Mouse (Mus musculus) cerebellum, adult 11-12 months (tissue): ENCODE measurements around the gene Tex38.

Source experiments
- DNase-seq: peaks from one replicate; pipeline ENCODE4 v3.0.0; 2022

Gene Tex38

DNA sequence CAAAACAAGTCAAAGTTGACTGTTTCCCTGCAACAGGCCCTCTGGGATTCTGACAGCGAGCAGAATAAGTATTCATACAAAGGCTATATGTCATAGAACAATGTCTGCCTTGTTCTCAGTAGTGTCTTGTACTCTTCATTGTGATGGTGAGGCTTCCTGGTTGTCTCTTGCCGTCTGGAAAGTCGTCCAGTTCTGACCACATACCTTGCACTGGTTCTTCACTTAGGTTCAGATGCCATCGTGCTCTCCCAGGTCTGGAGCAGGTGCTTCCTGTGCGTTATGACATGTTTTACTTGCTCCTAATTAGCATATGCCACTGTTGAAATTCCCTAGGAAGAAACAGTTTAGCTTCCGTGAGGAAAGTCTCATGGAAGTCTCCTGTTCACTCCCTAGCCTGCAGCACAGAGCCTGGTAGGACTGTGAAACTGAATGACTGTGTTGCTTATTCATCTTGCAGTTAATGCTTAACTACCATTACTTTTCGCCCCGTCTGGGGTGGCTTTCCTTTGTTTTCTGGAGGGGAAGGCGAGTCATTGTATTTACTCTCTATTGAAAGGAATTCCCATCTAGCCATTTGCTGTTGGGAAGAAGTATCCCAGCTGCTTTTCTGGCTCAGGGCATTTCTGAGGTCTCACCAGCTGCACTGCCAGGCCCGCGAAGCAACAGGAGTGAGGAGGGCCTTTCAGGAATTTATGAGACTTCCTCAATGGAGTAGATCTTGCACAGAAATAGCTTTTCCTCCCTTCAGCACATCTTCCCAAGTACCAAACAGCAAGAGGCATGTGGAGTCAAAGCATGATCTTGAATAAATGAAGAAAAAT lies 13.0 kb downstream of the Tex38 start:
- DNase-seq = no peak

DNA sequence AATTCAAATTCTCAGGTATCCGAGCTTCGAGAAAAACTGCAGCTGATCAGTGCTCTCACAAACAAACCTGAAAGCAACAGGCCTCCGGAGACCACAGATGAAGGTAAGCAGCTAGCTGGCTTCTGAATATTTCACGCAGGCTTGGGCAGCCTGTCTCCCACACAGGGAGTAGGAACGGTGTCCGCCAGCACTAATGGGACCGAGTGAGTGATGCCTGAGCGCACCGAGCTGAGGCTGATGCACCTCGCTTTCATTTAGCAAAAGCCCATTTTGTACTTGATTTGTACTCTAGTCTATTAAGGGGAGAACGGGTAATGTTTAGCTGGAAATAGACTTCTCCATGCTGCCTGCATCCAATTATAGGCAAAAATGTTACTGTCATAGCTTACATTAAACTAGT lies 16.2 kb downstream of the Tex38 start:
- DNase-seq = no peak

DNA sequence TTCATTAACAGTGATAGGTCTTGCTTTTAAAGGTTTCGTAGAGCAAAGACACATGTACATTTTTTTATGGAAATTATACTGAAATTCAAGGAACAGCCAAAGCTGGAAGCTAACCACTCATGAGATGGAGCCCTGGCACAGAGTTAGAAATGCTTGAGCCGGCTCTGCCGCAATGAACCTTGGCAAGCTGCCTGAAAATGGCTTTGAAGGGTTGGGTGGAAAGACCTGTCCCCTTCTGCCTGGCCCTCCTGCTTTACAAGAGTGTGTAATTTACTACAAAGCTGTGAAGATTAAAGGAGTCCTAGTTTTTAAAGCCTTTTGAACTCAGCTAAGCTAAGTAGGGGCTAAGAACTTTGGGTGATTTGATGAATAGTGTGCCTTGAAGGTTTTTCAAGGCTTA lies 19.6 kb downstream of the Tex38 start:
- no peak for DNase-seq

DNA sequence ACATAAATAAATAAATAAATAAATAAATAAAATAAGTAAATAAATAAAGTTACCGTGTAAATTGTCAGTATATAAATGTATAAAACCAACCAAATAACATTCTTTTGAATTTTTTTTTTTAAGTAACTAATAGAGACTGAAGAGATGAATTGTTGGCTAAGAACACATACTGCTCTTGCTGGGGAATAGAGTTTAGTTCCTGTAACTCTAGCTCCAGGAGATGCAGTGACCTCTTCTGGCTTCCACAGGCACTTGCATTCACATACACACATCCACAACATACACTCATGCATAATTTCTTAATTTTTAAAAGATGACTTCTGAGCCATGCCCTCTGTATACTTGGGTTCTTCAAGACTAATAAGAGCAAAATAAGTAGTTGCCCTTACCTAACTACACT lies 26.0 kb downstream of the Tex38 start:
- no peak for DNase-seq

DNA sequence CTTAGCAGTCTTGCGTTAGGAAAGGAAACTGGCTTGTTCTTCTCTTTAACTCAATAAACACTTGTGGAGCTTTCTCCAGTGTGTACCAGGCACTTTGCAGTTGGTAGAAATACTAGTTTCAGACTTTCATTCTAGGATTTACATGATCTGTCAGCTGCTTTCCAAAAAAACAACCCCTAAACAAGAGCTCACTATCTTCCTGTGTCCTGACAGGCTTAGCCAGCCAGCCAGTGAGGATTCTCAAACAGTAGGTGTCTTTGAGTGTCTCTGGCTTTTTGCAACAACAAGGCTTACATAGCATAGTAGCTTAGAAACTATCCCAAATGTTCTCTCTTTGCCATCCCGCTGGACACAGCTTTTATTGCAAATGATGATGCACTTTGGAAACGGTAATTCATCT lies 26.7 kb downstream of the Tex38 start:
- DNase-seq = no peak

DNA sequence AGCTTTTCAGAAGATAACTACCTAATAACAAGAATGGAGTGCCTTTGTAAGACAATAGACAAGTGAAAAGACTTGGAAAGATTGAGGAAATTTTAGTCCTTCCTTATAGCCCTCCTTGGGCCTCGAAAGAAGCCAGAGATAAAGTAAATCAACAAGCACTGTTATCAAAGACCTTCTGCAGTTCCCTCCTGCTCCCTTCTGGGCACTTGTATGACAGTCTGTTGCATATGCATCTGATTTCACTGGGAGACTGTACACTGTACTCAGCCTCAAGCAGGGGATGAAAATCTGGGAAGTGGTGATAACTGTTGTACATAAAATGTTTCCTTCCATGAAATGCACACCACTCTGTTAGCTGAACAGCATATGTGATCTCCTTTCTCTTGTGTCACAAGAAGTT lies 31.5 kb downstream of the Tex38 start:
- DNase-seq = no peak

DNA sequence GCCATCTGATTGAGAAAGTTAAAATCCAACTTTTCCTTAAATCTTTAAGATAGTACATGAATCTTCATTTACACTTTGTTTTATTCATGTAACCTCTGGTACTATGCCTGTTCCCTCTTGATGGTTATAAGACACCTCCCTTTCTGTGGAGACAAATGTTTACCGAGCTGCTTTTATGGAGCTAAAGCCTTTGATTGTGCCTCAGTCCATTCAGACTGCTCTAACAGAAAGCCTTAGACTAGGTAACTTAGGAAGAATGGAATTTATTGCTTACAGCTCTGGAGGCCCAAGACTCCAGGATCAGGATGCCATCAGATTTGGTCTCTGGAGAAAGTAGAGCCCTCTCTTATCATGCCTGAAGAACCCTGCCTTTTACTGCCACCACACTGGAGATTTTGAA lies 32.6 kb downstream of the Tex38 start:
- no peak for DNase-seq

DNA sequence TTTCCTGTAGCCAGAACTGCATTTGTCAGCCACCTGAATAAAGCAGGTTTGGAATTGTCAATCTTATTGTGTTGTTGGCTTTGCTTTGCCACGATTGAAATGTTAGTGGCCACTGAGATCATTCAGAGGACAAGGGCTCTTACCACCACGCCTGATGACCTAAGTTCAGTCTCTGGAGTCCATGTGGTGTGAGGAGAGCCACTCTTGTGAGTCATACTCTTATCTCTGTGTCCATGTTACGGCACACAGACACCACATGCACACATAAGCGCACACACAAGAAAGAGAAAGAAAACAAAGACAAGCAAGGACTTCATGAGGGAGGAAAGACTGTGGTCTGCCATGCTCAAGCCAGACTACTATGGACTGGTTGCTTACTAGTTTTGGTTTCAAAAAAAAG lies 37.7 kb downstream of the Tex38 start:
- no peak for DNase-seq

DNA sequence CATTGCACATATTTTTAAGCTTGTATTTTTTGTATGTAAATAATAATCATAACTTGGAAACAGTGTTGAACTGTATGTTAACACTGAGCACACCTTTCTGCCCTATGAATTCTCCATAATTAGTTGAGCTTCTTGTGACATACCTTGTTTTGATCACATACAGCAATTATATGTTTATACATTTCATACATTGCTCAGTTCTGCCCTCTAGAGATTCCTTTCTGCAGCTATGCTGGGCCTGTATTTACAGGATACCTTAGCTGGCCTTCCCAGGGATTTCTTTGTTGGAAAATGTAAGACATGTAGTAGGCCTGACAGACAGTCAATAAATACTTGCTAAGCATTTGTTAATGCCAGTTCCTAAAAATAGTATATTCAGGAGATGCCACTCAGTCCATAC lies 38.2 kb downstream of the Tex38 start:
- no peak for DNase-seq

DNA sequence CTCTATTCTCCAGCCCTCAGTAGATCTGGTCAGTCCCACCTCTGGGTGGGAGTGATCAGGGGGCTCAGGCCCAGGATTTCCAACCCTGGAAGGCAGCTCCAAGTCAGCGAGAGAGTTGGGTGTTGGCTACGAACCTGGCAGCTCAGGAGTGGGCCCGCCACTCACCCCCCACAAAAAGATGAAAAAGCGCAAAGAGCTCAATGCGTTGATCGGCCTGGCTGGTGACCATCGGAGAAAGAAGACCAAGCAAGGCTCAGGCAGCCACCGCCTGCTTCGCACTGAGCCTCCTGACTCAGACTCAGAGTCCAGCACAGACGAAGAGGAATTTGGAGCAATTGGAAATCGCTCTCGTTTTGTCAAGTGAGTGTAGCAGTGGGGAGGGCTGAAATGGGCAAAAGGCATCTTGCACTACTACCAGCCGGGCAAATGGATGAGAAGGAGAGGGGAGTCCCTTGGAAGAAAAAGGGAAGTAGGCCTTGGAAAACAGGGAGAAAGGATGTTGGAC lies 42.3 kb downstream of the Tex38 start:
- DNase-seq = peak; percentile 20

DNA sequence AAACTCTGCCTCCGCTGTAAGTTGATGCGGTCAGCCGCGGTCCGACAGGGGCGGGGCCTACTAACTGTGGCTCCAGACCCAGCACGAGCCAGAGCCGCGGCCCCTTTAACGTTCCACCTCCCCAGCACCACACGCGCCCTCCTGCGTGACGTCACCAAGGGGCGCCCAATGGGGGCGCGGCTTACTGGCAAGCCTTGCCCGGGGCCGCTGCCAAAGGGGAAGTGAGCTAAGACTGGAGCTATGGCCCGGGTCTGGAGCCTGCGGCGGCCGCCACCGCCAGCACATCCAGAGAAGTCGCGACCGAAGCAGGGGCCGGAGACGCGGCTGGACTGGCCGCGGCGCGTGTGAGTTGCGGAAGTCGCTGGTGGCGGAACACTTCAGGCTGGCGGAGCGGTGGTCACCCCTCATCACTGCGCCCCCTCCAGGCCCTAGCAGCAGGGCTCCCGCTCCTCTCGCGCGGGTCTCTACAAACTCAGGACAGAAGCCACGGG lies 43.2 kb downstream of the Tex38 start, which contains the start of gene Efcab14:
TSS of gene Efcab14 (plus strand) at position 194 of the 491 bp plus-strand sequence.
- DNase-seq = peak; percentile 97

DNA sequence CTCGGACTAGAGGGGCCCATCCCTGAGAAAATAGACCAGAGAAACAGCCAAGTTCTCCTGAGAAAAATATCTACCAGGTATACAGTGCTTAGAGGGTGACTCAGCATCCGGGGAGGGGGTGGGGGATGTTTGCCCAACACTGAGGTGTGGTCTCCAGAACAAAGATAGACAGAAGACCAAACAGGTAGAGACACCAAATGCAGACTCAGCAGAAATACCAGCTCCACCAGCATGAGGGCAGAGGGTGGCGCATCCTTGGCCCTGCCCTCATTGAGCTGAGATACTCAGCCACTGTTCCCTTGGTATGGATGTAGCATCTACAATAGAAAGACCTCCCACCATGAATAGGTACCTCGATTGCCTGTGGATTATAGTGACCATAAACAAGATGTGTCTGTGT lies 46.0 kb downstream of the Tex38 start:
- DNase-seq = no peak

DNA sequence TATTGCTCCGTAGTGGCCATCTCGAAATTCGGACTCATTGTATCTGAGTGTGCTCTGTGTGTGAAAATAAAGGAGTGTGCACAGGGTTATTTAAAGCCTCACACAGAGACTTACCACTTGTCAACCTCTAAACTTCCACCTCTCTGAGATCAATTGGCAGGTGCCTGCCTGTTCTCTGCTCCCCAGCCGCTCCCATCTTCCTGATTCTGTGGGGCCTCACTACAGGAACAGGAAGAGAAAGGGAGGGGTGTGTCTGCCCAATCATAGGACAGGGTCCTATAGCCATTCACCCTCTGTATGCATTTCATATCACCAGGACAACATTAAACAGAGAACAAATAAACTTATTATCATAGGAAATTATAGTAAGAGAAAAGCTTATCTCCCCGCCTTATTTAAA lies 47.1 kb downstream of the Tex38 start:
- no peak for DNase-seq

DNA sequence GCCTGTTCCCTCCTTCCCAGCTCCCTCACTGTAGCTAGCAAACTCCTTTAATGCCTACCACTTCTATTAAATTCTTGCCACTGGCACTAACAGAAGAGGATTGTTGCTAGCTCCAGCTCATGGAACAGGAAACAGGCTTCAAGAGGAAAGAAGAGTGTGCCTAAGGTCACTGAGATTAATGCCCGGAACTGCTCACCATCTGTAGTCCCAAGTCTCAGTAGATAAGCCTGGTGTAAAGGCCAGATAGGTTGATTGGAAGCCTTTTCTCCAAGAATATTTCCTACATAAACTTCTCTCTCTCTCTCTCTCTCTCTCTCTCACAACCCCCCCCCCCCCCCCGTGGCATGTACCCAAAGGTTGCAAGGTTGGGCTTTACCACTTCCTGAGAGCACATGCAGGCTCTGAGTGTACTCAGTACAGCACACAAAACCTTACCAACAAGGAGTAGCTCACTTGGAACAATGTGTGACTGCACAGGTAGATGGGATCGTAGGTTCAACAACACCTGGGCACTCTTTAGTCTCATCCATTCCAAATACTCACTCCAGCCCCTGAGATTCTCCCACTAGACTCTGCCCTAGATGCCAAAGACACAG lies 48.5 kb downstream of the Tex38 start:
- DNase-seq = no peak

DNA sequence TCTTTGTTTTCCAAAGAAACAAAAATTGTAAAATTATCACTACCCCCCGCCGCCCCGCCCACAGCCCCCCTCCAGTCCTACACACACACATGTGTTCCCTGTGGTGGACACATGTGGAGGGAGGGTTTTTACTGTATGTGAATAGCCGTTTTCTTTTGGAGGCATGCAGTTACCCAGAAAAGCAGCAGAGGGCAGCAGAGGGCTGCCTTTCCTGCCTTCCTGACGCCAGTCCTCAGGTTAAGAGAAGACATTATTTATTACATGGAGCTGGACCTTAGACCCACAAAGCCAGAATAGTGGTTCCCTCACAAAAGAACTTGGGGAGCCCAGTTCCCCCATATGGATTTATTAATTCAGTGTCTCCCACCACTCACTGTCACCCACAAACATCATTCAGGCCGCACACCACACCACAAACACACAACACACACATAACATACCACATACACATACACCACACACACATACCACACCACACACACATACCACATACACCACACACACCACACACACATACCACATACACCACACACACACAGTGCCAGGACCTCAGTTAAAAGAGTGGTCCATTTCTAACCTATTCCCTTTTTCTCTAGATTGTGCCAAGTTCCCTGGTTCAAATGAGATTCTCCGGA lies 49.1 kb downstream of the Tex38 start:
- DNase-seq = peak; percentile 52
